Comparison of ENCODE assay signal across 15 mouse cellular contexts in genomic region chr1:52421623-52422022, GRCm38 (mm10).
"Had no signal": no experiment of that assay in that cellular context is flagged by ENCODE, and none has a peak within 500 bp of the region (broad histone marks: within the 10 kb centered on the region; RNA-seq: fewer than 3 reads in every experiment).

No protein-coding gene starts in this region.

- H3K27me3 ChIP-seq: limb, embryonic 15.5 days; liver, embryonic 12.5 days; lung, embryonic 15.5 days; neural tube, embryonic 15.5 days had no signal

- H3K27ac ChIP-seq: limb, embryonic 15.5 days; liver, embryonic 12.5 days; lung, embryonic 15.5 days; midbrain, embryonic 10.5 days; neural tube, embryonic 15.5 days had no signal

- H3K9me3 ChIP-seq: limb, embryonic 15.5 days; liver, embryonic 12.5 days; lung, embryonic 15.5 days; midbrain, embryonic 10.5 days; neural tube, embryonic 15.5 days had no signal

- H3K4me2 ChIP-seq: limb, embryonic 15.5 days; liver, embryonic 12.5 days; lung, embryonic 15.5 days; neural tube, embryonic 15.5 days had no signal

- H3K4me3 ChIP-seq: limb, embryonic 15.5 days; liver, embryonic 12.5 days; lung, embryonic 15.5 days; midbrain, embryonic 10.5 days; myocyte; neural tube, embryonic 15.5 days had no signal

- H3K36me3 ChIP-seq: limb, embryonic 15.5 days; liver, embryonic 12.5 days; lung, embryonic 15.5 days; midbrain, embryonic 10.5 days; neural tube, embryonic 15.5 days had no signal

- H3K4me1 ChIP-seq: limb, embryonic 15.5 days; liver, embryonic 12.5 days; lung, embryonic 15.5 days; midbrain, embryonic 10.5 days; neural tube, embryonic 15.5 days had no signal

- H3K9ac ChIP-seq: limb, embryonic 15.5 days; liver, embryonic 12.5 days; lung, embryonic 15.5 days; neural tube, embryonic 15.5 days had no signal

- ATAC-seq: liver, embryonic 12.5 days had no signal

- DNase-seq: kidney, postnatal 25 days; layer of hippocampus, adult 9-11 months; layer of hippocampus, postnatal 36 days; lung, postnatal 4 days; midbrain, embryonic 14.5 days; right cerebral cortex, adult 18-20 months; right cerebral cortex, postnatal 25 days; thymus, adult 18-20 months; thymus, postnatal 14 days had no signal
